Mouse (Mus musculus) liver, postnatal 0 days (tissue): ENCODE results near the gene Timp1.

Source experiments
- CTCF ChIP-seq: sonication (generic); IDR thresholded peaks from 2 replicates; pipeline ENCODE4 v1.5.1; 2016; ENCODE audit warnings: antibody characterized with exemption, low read depth
- EP300 ChIP-seq: IDR thresholded peaks from 2 replicates; pipeline ENCODE4 v1.6.1; 2016; ENCODE audit warnings: antibody characterized with exemption, low read depth, mild to moderate bottlenecking

DNA sequence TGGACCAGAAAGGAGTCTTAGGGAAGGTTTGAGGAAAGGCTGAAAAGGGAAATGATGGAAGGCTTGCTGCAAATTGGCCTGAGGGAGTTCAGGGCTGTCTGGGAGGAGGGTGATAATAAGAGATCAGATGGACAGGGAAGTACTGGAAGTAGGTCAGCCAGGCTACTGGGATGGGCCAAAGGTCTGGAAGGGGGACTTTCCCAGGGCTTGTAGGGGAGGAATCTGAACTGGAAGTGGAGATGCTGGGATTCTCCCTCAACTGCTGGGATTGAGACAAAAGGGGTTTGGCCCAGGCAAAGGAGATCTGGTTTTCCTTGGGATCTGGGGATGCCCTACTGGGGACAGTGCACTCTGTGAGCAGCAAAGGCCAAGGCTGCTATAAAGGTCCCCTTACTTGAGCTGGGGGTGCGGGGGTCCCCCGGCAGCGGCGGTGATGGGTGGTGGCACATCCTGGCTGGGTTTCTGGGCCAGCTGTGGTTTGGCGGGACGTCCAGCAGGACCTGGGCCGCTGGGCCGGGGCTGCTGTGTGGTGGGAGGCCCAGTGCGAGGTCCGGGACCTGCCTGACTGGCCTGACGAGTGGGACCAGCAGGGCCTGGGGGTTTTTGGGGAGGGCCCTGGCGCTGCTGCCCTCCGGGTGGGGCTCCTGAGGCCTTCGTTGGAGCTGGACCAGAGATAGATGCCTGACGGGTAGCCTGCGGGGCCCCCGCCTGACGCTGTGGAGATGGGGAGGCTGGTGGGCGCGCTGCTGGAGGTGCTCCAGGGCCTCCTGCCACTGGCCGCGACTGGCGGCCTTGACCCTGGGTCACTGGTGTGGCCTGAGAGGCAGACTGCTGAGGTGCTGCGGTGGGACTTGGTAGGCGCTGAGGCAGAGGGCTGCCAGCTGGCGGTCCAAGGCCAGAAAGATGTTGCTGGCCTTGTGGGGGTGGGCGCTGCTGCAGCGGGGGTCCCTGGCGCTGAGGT is 7.6 kb upstream of the Timp1 start:
- TF ChIP-seq CTCF (no peak), EP300 (no peak)
